Comparison of ENCODE assay signal across 8 mouse cellular contexts in genomic region chr11:116274045-116274666, GRCm38 (mm10). TPM values are rescaled to one million over a fixed set of nuclear protein-coding genes. Genes with fewer than 3 reads are reported as not detected.
DNase-seq lines count a peak whose midpoint lies in the region; ATAC-seq lines count a peak whose summit lies in the region.

Gene Srp68, minus strand, starts transcription at chr11:116274217.

- peak within 1 kb of the TSS; percentile 95 for H3K9ac ChIP-seq in lung, embryonic 16.5 days (ENCODE audit: low read length)

- peak within 1 kb of the TSS; percentile 90 for H3K27ac ChIP-seq in lung, embryonic 16.5 days (ENCODE audit: low read length)

- no peaks in the 10 kb centered on the region for H3K27me3 ChIP-seq in lung, embryonic 16.5 days (ENCODE audit: control insufficient read depth, insufficient read depth, low read depth, low read length)

- DNase-seq in MEL-GATA-1-ER (ENCODE audit: extremely low read depth, low read depth): peak; percentile 76
- peak; percentile 90 for DNase-seq in cerebellum, adult 8-10 months
- DNase-seq in forelimb bud, embryonic 11.5 days (ENCODE audit: low read depth, low spot score): peak; percentile 90
- DNase-seq in layer of hippocampus, adult 9-10 months (ENCODE audit: low spot score): peak; percentile 83
- peak; percentile 89 for DNase-seq in ovary, postnatal 10 days (ENCODE audit: low spot score)
- DNase-seq in thymus, postnatal 10 days (ENCODE audit: low spot score in 2 of 2): peak; percentile 81 to 87

- peak within 1 kb of the TSS; percentile 84 for H3K4me2 ChIP-seq in lung, embryonic 16.5 days (ENCODE audit: low read depth, low read length)

- ATAC-seq in hematopoietic stem cell, adult 5-6 weeks (replicated peaks in 1 of 2; ENCODE audit: insufficient read depth in 1 of 2, low FRiP score in 2 of 2, low TSS enrichment in 1 of 2, low read depth in 1 of 2, poor library complexity in 2 of 2, severe bottlenecking in 2 of 2): peak; percentile 99
- ATAC-seq in lung, embryonic 16.5 days (ENCODE audit: low read depth): peak; percentile 99

- H3K36me3 ChIP-seq in lung, embryonic 16.5 days (ENCODE audit: control insufficient read depth, insufficient read depth, low read length): peaks cover 12% of the 10 kb centered on the region

- H3K4me3 ChIP-seq in lung, embryonic 16.5 days (ENCODE audit: low read length): peak within 1 kb of the TSS; percentile 94

- WGBS in lung, embryonic 16.5 days: 2% methylated on average over 32 of the region's 32 CpGs

- no peaks in the 10 kb centered on the region for H3K9me3 ChIP-seq in lung, embryonic 16.5 days (ENCODE audit: control insufficient read depth, low read length)

- H3K4me1 ChIP-seq in lung, embryonic 16.5 days (replicated peaks; ENCODE audit: control insufficient read depth, insufficient read depth, low read length): peaks cover 13% of the 10 kb centered on the region

RNA-seq across cellular contexts. Expression of gene Srp68, which starts in this region (rescaled TPM):
- 36.5 and 43.6 TPM in 2 replicates for total RNA-seq in hematopoietic stem cell, adult 5-6 weeks (2017)
- 75.3 and 79.2 TPM in 2 replicates for polyA plus RNA-seq in lung, embryonic 16.5 days (2015; fragmentation: Nextera tagmentation; extraction: Ambion mirVana)

Comparison
In these comparisons a context has a peak if more than half of its experiments do, and no peak if none do; other contexts are left out.
1. Peak in every context shown above with its lines: DNase-seq, ATAC-seq, H3K4me3 ChIP-seq and H3K27ac ChIP-seq.